Mouse (Mus musculus) mature B cell (primary cell): ENCODE data around the gene 1700061G19Rik.

Source experiments
- in situ Hi-C: fragments of 300-500 bp; cut with MboI; formaldehyde crosslinking; loops from 2 replicates; pipeline ENCODE4 v1.14.3; 2019

The 1700061G19Rik gene

DNA sequence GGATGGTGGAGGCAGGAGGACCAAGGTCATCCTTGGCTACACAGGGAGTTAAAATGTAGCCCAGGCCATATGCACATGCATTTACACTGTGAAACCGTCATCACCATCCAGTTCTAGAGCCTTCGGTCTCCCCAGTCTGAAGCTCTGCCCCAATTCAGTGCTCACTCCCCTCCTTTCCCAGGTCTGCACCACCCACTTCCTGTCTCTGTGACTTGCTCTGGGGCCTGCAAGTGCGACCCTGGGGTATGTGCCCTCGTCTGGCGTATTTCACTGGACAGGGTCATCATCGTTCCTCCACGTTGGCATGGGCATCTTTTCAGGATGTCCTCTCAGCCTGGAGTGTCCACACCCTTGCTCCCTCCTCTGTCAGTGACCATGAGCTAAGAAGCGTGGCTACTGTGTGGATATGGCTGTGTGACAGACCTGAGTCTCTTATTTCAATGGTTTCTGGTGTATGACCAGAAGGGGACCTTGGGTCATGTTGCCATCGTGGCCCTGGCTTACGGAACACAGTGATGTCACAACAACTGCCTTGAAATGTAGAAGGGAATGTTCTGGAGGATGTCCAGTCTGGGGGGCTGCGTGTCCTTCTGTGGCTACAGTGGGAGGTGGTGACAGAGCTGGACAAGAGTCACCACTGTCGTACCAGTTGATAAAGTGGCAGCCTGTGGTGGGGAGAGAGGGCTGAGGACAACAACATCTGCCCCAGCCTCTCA lies at the start of gene 1700061G19Rik:
Gene 1700061G19Rik, plus strand, starts transcription at position 542 of the 716 bp plus-strand sequence.
- in situ Hi-C loops = no loop called here

DNA sequence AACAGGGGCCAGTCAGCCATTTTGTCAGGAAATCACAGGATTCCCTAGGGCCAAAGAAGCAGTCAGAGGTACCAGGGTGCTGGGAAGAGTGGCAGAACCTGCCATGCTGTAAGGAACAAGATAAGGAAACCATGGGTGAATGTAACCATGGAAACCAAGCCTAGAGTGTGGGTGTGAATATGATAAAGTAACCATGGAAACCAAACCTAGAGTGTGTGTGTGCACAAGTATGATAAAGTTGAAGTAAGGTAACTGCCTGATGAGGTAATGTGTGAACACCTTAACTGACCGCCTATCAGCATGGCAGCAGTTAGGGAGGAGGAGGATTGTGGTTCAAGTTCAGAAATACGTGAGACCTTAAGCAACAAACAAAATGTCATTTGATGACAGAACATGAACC lies 48.6 kb upstream of the 1700061G19Rik start:
- in situ Hi-C loops = no loop called here

DNA sequence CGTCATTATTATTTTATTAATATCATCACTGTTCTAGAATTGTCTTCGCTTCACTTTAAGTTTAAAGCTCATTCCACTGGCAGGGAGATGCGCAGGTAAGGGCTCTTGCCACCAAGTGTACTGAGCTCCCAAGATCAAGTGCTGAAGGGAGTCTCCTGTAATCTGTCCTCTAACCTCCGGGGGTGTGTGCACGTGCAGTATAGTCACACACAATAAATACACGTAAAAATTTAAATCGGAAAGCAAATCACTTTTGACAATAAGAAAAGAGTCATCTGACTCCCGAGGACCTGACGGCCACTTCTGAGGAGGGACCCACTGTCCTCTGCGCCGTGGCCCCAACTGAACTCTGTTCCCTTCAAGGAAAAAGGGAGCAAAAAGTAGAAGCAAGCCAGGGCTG lies 46.1 kb upstream of the 1700061G19Rik start:
- in situ Hi-C loops = no loop called here

GRCm38 (mm10) chr17:56829795-56830194 lies 45.5 kb upstream of the 1700061G19Rik start:
- in situ Hi-C loops = no loop called here

- in situ Hi-C loops = no loop called here
Measured at GRCm38 (mm10) chr17:56830411-56831110, 44.7 kb upstream of the 1700061G19Rik start, which contains the start of gene Rfx2. TSS of gene Rfx2 (minus strand) at chr17:56831013.

DNA sequence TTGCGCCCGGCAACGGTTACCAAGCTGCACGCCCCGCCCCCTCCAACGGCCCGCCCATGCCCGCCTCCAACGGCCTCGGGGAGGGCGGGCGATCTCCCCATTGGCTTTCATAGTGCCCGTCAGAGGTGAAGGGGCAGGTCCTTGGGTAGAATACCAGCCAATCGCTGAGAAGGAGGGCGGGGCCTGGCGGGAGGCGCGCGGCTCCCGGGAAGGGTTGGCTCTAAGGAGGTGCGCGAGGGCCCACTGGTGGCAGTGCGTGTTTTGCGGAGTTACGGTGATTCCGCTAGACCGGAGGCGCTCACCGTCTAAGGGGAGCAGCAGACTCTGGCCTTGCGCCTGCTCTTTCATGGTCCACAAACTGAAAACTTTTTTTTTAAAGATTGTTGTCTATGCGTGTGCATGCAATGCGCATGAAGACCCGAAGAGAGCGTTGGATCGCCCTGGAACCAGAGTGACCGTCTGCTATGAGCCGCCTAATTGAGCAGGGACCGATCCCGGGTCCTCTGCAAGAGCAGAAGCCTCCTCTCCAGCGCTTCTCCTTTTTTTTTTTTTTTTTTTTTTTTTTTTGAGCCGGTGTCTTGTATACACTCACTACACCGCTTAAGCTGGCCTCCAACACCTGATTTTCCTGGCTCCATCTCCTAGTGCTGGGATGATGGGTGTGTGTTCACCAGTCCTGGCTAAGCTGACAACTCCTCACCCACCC lies 44.0 kb upstream of the 1700061G19Rik start:
- in situ Hi-C loops = no loop called here

DNA sequence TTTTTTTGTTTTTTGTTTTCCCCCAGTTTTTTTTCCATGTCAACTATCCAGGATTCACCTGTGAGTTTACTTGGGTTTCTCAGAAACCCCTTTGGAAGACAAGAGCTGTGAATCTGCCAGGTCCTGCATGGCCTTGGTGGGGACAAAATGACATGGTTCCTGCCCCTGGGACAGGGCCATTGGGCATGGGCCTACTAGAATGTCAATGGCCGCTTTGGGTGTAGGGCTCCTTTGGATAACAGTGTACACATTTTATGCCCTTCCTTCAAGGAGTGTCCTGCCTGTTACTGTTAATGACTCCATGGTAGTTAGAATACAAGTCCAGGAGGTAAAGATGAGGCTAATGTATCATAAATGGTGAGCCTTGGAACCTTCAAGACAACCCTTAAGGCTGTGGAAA lies 42.4 kb upstream of the 1700061G19Rik start:
- in situ Hi-C loops = no loop called here

GRCm38 (mm10) chr17:56833381-56833780 lies 41.9 kb upstream of the 1700061G19Rik start:
- in situ Hi-C loops = no loop called here

DNA sequence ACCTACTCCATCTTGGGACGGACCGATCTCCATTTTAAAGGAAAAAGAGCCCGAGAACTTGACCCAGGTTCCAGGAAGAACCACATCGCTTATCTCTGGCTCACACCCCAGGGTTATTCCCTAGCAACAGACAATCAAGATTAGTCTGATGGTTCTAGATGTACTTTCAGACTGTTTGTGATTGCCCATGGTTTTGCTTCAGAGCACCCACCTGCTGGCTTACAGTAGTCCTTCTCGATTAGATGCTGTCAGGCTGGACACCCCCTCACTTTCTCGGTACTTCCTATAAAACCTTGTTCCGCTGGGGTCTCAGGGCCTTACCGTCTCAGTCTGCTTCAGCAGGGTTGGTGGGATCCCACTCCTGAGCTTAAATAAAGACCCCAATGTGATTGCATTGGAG lies 38.9 kb upstream of the 1700061G19Rik start:
- in situ Hi-C loops = no loop called here

- in situ Hi-C loops = no loop called here
Measured at GRCm38 (mm10) chr17:56840524-56840923, 34.8 kb upstream of the 1700061G19Rik start.

DNA sequence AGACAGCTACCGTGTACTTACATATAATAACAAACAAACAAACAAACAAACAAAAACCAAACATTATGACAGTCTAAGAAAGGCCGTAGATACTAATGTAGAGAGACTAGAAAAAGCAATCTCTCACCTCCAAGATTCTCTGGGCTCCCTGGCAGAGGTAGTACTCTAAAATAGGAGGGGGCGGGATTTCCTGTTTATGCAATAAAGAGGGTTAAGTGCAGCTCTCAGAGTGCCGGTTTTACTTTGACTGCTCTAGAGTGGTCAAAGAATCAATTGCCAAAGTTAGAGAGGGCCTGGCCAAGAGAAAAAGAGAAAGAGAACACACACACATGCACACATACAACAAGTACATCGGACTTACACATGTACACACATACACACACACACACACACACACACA lies 33.1 kb upstream of the 1700061G19Rik start:
- in situ Hi-C loops = no loop called here

DNA sequence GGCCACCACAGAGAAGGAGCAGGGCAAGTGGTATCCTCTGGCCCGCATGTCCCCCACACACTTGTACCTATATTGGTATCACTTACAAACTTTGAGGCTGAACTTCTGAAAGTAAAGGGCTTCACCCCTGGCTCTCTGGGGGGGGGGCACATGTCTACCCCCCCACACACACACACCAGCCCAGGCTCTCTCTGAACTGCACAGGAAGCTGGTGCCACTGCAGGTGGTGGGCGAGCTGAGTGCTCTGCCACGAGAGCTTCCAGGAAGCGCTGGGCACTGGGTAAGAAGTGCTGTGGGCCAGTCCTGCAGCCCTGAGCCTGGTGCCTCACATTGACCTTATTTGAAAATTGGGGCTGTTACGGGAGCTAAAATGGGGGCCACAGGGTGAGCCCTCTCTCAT lies 31.6 kb upstream of the 1700061G19Rik start:
- in situ Hi-C loops = no loop called here

DNA sequence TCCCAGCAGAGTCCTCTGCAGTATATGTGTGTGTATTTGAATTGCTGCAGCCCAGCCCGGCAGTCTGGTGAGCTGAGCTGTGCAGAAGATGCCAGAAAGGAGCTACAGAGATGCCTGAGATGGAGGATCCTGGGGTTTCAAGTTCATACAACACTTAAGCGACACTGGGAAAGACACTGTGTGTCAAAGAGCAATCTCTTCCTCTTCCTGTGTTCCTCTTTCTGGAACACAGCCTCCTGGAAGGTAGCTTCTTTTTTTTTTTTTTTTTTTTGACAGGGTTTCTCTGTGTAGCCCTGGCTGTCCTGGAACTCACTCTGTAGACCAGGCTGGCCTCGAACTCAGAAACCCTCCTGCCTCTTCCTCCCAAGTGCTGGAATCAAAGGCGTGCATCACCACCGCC lies 26.5 kb upstream of the 1700061G19Rik start:
- in situ Hi-C loops = no loop called here

GRCm38 (mm10) chr17:56849710-56850109 lies 25.6 kb upstream of the 1700061G19Rik start:
- in situ Hi-C loops = no loop called here

DNA sequence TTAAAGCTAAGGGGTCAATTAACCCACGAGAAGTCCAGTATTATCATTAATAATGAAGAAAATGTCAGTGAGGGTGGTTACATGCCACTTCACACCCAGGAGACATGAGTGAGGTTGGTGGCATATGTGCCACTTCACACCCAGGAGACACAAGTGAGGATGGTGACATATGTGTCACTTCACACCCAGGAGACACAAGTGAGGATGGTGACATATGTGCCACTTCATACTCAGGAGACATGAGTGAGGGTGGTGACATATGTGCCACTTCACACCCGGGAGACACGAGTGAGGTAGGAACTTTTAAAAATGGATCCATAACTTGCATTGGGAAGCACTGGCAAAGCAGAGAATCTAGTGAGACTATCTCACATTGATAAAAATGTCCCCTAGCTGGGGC lies 24.1 kb upstream of the 1700061G19Rik start:
- in situ Hi-C loops = no loop called here

GRCm38 (mm10) chr17:56855421-56855820 lies 19.9 kb upstream of the 1700061G19Rik start:
- in situ Hi-C loops = no loop called here

DNA sequence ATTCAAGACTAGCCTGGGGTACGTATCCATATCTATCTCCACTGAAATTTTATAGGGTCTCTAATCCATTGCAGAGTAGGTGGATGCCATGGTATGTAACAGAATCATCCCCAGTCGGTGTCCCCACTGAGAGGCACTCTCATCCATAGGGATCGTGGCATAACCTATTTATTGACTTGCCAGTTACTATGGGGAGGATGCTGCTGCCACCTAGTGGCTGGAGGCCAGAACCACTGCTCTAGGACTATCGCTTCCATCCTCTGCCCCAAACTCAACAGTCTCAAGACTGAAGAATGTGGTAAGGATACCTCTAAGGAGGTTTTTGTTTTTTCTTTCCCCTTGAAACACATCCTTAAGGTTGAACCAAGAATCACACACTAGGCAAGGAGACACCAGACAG lies 17.1 kb upstream of the 1700061G19Rik start:
- in situ Hi-C loops = no loop called here

DNA sequence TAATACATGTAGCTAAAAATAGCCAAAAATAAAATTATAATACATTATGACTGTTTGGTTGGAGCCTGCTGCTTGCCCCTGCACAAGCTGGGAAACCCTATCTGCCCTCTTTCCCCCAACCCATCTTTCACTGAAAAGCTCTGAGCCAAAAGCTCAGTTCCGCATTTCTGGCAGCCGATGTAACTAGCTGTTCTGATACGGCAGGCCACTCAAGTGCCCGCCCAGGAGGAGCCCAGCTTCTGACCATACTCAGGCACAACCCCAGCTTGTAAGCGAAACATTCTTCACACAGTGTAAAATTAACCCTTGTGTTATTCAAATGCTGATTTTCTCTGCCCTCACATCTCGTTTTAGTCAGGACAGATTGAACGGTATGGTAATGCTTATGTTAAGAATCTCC lies 16.4 kb upstream of the 1700061G19Rik start:
- in situ Hi-C loops = no loop called here

GRCm38 (mm10) chr17:56861197-56861596 lies 14.1 kb upstream of the 1700061G19Rik start:
- in situ Hi-C loops = no loop called here

- in situ Hi-C loops = no loop called here
Measured at GRCm38 (mm10) chr17:56866071-56866470, 9.2 kb upstream of the 1700061G19Rik start.

DNA sequence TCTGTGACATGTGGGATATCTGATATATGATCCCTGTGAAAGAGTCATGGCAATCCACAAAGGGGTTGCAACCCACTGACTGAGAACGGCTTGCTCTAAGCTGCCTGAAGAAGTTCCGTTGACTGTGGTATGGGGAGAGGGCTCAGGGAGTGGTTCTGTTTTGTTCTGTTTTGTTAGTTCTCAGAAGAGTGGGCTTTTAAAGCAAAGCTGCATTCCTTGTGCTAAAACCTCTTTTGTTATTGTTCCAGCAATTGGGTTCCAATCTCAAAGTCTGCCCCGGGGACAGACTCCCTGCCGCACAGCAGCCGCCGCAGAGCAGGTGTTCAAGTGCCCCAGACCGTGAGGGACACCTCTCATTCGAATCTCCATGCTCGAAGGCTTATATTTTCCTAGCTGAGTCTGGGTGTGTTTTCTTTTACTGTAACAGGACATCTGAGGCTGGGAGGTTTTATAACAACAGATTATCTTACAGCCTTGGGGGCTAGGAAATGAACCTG lies 5.7 kb upstream of the 1700061G19Rik start:
- in situ Hi-C loops = no loop called here

DNA sequence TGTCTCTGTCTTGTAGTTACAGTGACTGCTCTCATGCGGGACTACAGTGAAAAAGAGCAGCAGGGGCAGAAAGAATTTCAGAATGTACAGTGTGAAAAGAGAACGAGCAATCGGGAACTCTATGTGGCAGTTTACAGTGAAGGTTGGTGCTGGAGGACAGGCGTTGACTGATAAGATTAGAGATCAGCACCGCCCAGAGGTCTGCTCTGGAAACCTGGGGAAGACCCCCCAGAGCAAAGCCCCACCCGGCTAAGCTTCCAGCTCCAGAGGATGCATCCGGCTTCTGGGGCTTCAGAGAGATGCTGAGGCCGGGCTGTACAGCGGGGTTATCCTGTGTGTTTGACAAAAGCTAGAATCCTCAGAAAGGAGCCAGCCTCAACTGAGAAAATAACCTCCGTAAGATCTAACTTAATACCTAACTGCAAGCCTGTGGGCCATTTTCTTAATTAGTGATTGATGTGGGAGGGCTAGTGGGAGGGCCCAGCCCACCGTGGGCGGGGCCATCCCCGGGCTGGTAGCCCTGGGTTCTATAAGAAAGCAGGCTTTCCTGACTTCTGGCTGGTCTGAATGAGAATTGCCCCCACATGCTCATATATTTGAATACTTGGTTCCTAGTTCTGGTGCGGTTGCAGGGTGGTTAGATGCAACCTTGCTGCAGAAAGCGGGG lies 4.9 kb upstream of the 1700061G19Rik start:
- in situ Hi-C loops = no loop called here
